Mouse (Mus musculus) ES-Bruce4 (cell line): Measurements from ENCODE around the gene Fam110c.

Experiments
- CTCF ChIP-seq: IDR thresholded peaks from one replicate; pipeline ENCODE4 v1.8.1; 2011; ENCODE audit warnings: low read depth, low read length
- POLR2A ChIP-seq: IDR thresholded peaks from one replicate; pipeline ENCODE4 v1.8.1; 2011; ENCODE audit warnings: low read length; ENCODE audit not compliant: insufficient read depth

GRCm38 (mm10) chr12:31087060-31087459, 13.4 kb downstream of the Fam110c start:
- TF ChIP-seq CTCF, result no peak
- no peak for TF ChIP-seq POLR2A
